Mouse (Mus musculus) olfactory bulb, adult 2 months (tissue): Measurements from ENCODE around the gene Cbx2.

Experiments used
- CTCF ChIP-seq: fragments of 200-500 bp; IDR thresholded peaks from 2 replicates; pipeline ENCODE4 v1.5.1; 2012; ENCODE audit warnings: low read depth, mild to moderate bottlenecking, low read length, moderate library complexity; ENCODE audit not compliant: insufficient read depth
- POLR2A ChIP-seq: fragments of 200-500 bp; IDR thresholded peaks from 2 replicates; pipeline ENCODE4 v1.6.1; 2012; ENCODE audit warnings: mild to moderate bottlenecking, low read depth, low read length, moderate library complexity; ENCODE audit not compliant: insufficient read depth

GRCm38 (mm10) chr11:118980388-118980787 lies 42.4 kb upstream of the Cbx2 start:
- no peak for TF ChIP-seq POLR2A
- no peak for TF ChIP-seq CTCF
